Mouse (Mus musculus): ENCODE data around the gene Ift20.

- TF ChIP-seq POLR2A (IDR thresholded peaks at IDR 0.05; ENCODE audit: low read depth, low read length) (no peak), CTCF (IDR thresholded peaks at IDR 0.05; ENCODE audit: extremely low read depth, insufficient read depth, insufficient read length, insufficient replicate concordance) (no peak)
Measured at GRCm38 (mm10) chr11:78530001-78530400, 6.2 kb upstream of the Ift20 start.
